Comparison of ENCODE assay signal across 22 mouse cellular contexts in genomic region chr8:94705581-94706245, GRCm38 (mm10). TPM values are rescaled to one million over a fixed set of nuclear protein-coding genes. Genes with fewer than 3 reads are reported as not detected.
A peak's percentile ranks its signal among the peaks of the same experiment; 100 is the strongest.
DNase-seq lines count a peak whose midpoint lies in the region; ATAC-seq and TF ChIP-seq lines count a peak whose summit lies in the region.
"Had no signal": no experiment of that assay in that cellular context is flagged by ENCODE, and none has a peak within 500 bp of the region (broad histone marks: within the 10 kb centered on the region; RNA-seq: fewer than 3 reads in every experiment).

No protein-coding gene starts in this region.

- TF ChIP-seq POLR2A in CH12.LX (IDR thresholded peaks at IDR 0.05; ENCODE audit: low read depth, low read length): peak; percentile 66

- TF ChIP-seq EP300 in liver, postnatal 0 days (IDR thresholded peaks at IDR 0.05; ENCODE audit: low read depth): no peak
- TF ChIP-seq EP300 in CH12.LX (IDR thresholded peaks at IDR 0.05; ENCODE audit: low read length): peak; percentile 51

- peak overlapping the region; percentile 45 for H3K9ac ChIP-seq in liver, embryonic 12.5 days
- H3K9ac ChIP-seq in liver, postnatal 0 days (replicated peaks): no peak overlapping the region
- peak overlapping the region; percentile 86 for H3K9ac ChIP-seq in CH12.LX (ENCODE audit: insufficient read depth, low read depth)
- H3K9ac ChIP-seq: forebrain, embryonic 13.5 days; forebrain, postnatal 0 days; heart, embryonic 12.5 days; hindbrain, embryonic 15.5 days had no signal

- H3K36me3 ChIP-seq in liver, embryonic 12.5 days: no peaks in the 10 kb centered on the region
- H3K36me3 ChIP-seq in liver, postnatal 0 days (replicated peaks; ENCODE audit: insufficient read depth, low read length): no peaks in the 10 kb centered on the region
- H3K36me3 ChIP-seq in CH12.LX (replicated peaks in 1 of 2; ENCODE audit: control insufficient read depth in 1 of 2, insufficient read depth in 1 of 2, low read length in 1 of 2): no peaks in the 10 kb centered on the region
- H3K36me3 ChIP-seq: embryonic facial prominence, embryonic 10.5 days; G1E; heart, embryonic 12.5 days; hindbrain, embryonic 15.5 days had no signal

- H3K27me3 ChIP-seq in liver, embryonic 12.5 days (replicated peaks): peaks cover 12% of the 10 kb centered on the region; the same call in 1 of the 2 replicates
- no peaks in the 10 kb centered on the region for H3K27me3 ChIP-seq in liver, postnatal 0 days (ENCODE audit: insufficient read depth, low read length)
- H3K27me3 ChIP-seq in CH12.LX (replicated peaks): no peaks in the 10 kb centered on the region
- H3K27me3 ChIP-seq: forebrain, embryonic 13.5 days; heart, embryonic 12.5 days; hindbrain, embryonic 15.5 days had no signal

- peaks cover 38% of the 10 kb centered on the region for H3K4me1 ChIP-seq in liver, embryonic 12.5 days
- 0 out of 2 replicates have a peak, but pooled peaks cover 9% of the 10 kb centered on the region for H3K4me1 ChIP-seq in liver, postnatal 0 days (ENCODE audit: insufficient read depth)
- peaks cover 32 to 44% of the 10 kb centered on the region in 2 experiments for H3K4me1 ChIP-seq in CH12.LX (ENCODE audit: control insufficient read depth in 1 of 2, insufficient read depth in 2 of 2)
- H3K4me1 ChIP-seq in brown adipose tissue, adult 24 weeks (ENCODE audit: control insufficient read depth, insufficient read depth, insufficient read length, low read length): peaks cover 12% of the 10 kb centered on the region
- H3K4me1 ChIP-seq: forebrain, embryonic 13.5 days; hindbrain, embryonic 15.5 days had no signal

- intact Hi-C loops in gastrocnemius, adult 2 months (cut with DNase I): loop anchor here (2.0 to 10.0 kb wide), 2 partner anchors 105 to 199 kb away; partner anchors contain the start of genes Fam192a and Rspry1

- no peaks in the 10 kb centered on the region for H3K9me3 ChIP-seq in liver, embryonic 12.5 days (replicated peaks)
- no peaks in the 10 kb centered on the region for H3K9me3 ChIP-seq in liver, postnatal 0 days (ENCODE audit: low read length)
- no peaks in the 10 kb centered on the region for H3K9me3 ChIP-seq in CH12.LX (replicated peaks; ENCODE audit: low read length)
- H3K9me3 ChIP-seq: embryonic facial prominence, embryonic 10.5 days; forebrain, embryonic 13.5 days; G1E; heart, embryonic 12.5 days; hindbrain, embryonic 15.5 days had no signal

- TF ChIP-seq CTCF in gastrocnemius, adult 2 months (IDR thresholded peaks at IDR 0.05): no peak
- no peak for TF ChIP-seq CTCF in liver, postnatal 0 days (IDR thresholded peaks at IDR 0.05; ENCODE audit: low read depth)
- no peak for TF ChIP-seq CTCF in CH12.LX (conservative IDR thresholded peaks at IDR 0.05 in 1 of 2, IDR thresholded peaks at IDR 0.05 in 1 of 2; ENCODE audit: low read depth in 2 of 2, low read length in 2 of 2)

- in situ Hi-C loops in CH12.LX (cut with MboI; ENCODE audit: low pct_ligation_motif_present, low pct_unique_long_range_greater_than_20kb, low sequenced_read_pairs): loop anchor here (5.0 to 10.0 kb wide), 3 partner anchors 37 to 199 kb away; no protein-coding TSS in a partner anchor

- dilution Hi-C loops in CH12.LX (cut with MboI; ENCODE audit: extremely low pct_ligation_motif_present, extremely low pct_unique_long_range_greater_than_20kb, low sequenced_read_pairs): no loop called here

- TF ChIP-seq RAD21 in CH12.LX (IDR thresholded peaks at IDR 0.05; ENCODE audit: low read depth, low read length): no peak; the same call in none of the 2 replicates

- DNase-seq in gastrocnemius, adult 2 months: no peak
- no peak for DNase-seq in gastrocnemius, adult 8-10 months (ENCODE audit: low spot score in 2 of 2)
- DNase-seq in liver, postnatal 0 days: no peak
- DNase-seq in CH12.LX (ENCODE audit: extremely low read depth): peak; percentile 39
- DNase-seq: adrenal gland, postnatal 14 days; cerebellum, adult 2 months; forebrain, postnatal 0 days; gastrocnemius, postnatal 36 days; heart, adult 18-20 months; heart, postnatal 36 days had no signal

- WGBS in liver, embryonic 12.5 days (ENCODE audit: insufficient replicate concordance): 63% methylated on average over 10 of the region's 10 CpGs
- 68% methylated on average over 10 of the region's 10 CpGs for WGBS in liver, postnatal 0 days (ENCODE audit: insufficient replicate concordance)

- peak overlapping the region; percentile 43 for H3K27ac ChIP-seq in gastrocnemius, adult 2 months
- no peak overlapping the region for H3K27ac ChIP-seq in liver, embryonic 12.5 days
- H3K27ac ChIP-seq in liver, postnatal 0 days (ENCODE audit: low read depth): no peak overlapping the region
- peak overlapping the region; percentile 94 for H3K27ac ChIP-seq in CH12.LX (ENCODE audit: insufficient read depth, low read depth)
- H3K27ac ChIP-seq in brown adipose tissue, adult 24 weeks (replicated peaks; ENCODE audit: low read depth, low read length): peak overlapping the region; percentile 80
- H3K27ac ChIP-seq: embryonic facial prominence, embryonic 10.5 days; forebrain, embryonic 13.5 days had no signal

- no peaks in the 10 kb centered on the region for H3K79me2 ChIP-seq in CH12.LX (replicated peaks; ENCODE audit: control insufficient read depth, extremely low read depth, insufficient read depth, poor library complexity, severe bottlenecking)

- H3K4me2 ChIP-seq in liver, embryonic 12.5 days: no peak overlapping the region
- no peak overlapping the region for H3K4me2 ChIP-seq in liver, postnatal 0 days (ENCODE audit: low read depth, low read length)
- H3K4me2 ChIP-seq in CH12.LX (ENCODE audit: insufficient read depth, low read depth, poor library complexity, severe bottlenecking): peak overlapping the region; percentile 48
- H3K4me2 ChIP-seq: forebrain, embryonic 13.5 days; heart, embryonic 12.5 days had no signal

- H3K4me3 ChIP-seq in gastrocnemius, adult 2 months: no peak overlapping the region
- H3K4me3 ChIP-seq in liver, embryonic 12.5 days: no peak overlapping the region
- no peak overlapping the region for H3K4me3 ChIP-seq in liver, postnatal 0 days (ENCODE audit: low read depth, low read length)
- H3K4me3 ChIP-seq in CH12.LX (replicated peaks in 1 of 3; ENCODE audit: low read depth in 2 of 3, low read length in 2 of 3, poor library complexity in 1 of 3): peak overlapping the region; percentile 40 to 71 (median 61)
- H3K4me3 ChIP-seq in brown adipose tissue, adult 24 weeks (ENCODE audit: insufficient read depth, low read depth, low read length): peak overlapping the region; percentile 4; the same call in 1 of the 2 replicates
- H3K4me3 ChIP-seq: embryonic facial prominence, embryonic 10.5 days; forebrain, embryonic 13.5 days; heart, embryonic 12.5 days had no signal

- no peak for ATAC-seq in liver, embryonic 12.5 days
- no peak for ATAC-seq in liver, postnatal 0 days
- ATAC-seq in megakaryocyte-erythroid progenitor cell, adult 5-6 weeks (replicated peaks; ENCODE audit: low FRiP score, low TSS enrichment, poor library complexity, severe bottlenecking): no peak
- ATAC-seq: forebrain, embryonic 13.5 days; forebrain, postnatal 0 days; intestine, embryonic 16.5 days had no signal

TF ChIP-seq in CH12.LX, 34 proteins besides CTCF, POLR2A, EP300 and RAD21 (continues in another document):
- TF ChIP-seq GABPA (IDR thresholded peaks at IDR 0.05; ENCODE audit: insufficient replicate concordance, low read depth, low read length) (no peak), MEF2A (IDR thresholded peaks at IDR 0.05; ENCODE audit: borderline replicate concordance, low read depth, low read length) (peak; percentile 70), JUND (conservative IDR thresholded peaks at IDR 0.05; ENCODE audit: low read depth, low read length) (no peak), ZNF384 (IDR thresholded peaks at IDR 0.05; ENCODE audit: low read depth, low read length) (no peak), UBTF (IDR thresholded peaks at IDR 0.05; ENCODE audit: low read depth, low read length) (peak; percentile 76; the same call in 1 of the 2 replicates)

RNA-seq across cellular contexts. Expression of gene Pllp, which starts 9.6 kb away (rescaled TPM):
- total RNA-seq in gastrocnemius, adult 2 months (2021): 1 to 10 TPM in 1 of 2 experiments, under 1 TPM in 1; 0.86 to 1.0 TPM
- total RNA-seq in gastrocnemius, adult 8-10 months (2022): 1 to 10 TPM in 2 of 4 experiments, under 1 TPM in 1, not detected in 1; 0.92 to 2.5 (median 1.8) TPM
- polyA plus RNA-seq in liver, embryonic 12.5 days (2016; fragmentation: Nextera tagmentation; extraction: Ambion mirVana): 1.4 TPM in 2 replicates
- polyA plus RNA-seq in liver, postnatal 0 days (2015; fragmentation: Nextera tagmentation; extraction: Ambion mirVana): 2.5 and 3.1 TPM in 2 replicates
- total RNA-seq in CH12.LX (2012; rRNA removed) (25.9 and 29.5 TPM in 2 replicates), CH12.LX (2014; rRNA removed) (5.1 and 5.3 TPM in 2 replicates)
- polyA plus RNA-seq in CH12.LX (2012; ENCODE audit: insufficient read length, low read depth): 3.7 and 6.1 TPM in 2 replicates
- 1.6 and 1.9 TPM in 2 replicates for polyA plus RNA-seq in brown adipose tissue, adult 24 weeks (2012; ENCODE audit: insufficient read depth, insufficient read length, missing spikeins)
- not detected in 2 replicates for total RNA-seq in megakaryocyte-erythroid progenitor cell, adult 5-6 weeks (2014; fragmentation: Nextera tagmentation)
- total RNA-seq in megakaryocyte-erythroid progenitor cell, adult 5-6 weeks (2017): not detected in 2 replicates
- polyA plus RNA-seq: G1E; heart, embryonic 12.5 days had no signal

RNA-seq across cellular contexts. Expression of gene Arl2bp, which starts 39.3 kb away (rescaled TPM):
- 10 to 100 TPM; 42.0 to 51.2 TPM for total RNA-seq in gastrocnemius, adult 2 months (2021)
- total RNA-seq in gastrocnemius, adult 8-10 months (2022): 10 to 100 TPM; 43.4 to 55.1 (median 45.7) TPM
- polyA plus RNA-seq in liver, embryonic 12.5 days (2016; fragmentation: Nextera tagmentation; extraction: Ambion mirVana): 42.3 and 44.9 TPM in 2 replicates
- polyA plus RNA-seq in liver, postnatal 0 days (2015; fragmentation: Nextera tagmentation; extraction: Ambion mirVana): 20.8 and 21.3 TPM in 2 replicates
- 24.8 and 29.4 TPM in 2 replicates for total RNA-seq in CH12.LX (2012; rRNA removed)
- total RNA-seq in CH12.LX (2014; rRNA removed): 71.2 and 85.1 TPM in 2 replicates
- 107 and 114 TPM in 2 replicates for polyA plus RNA-seq in CH12.LX (2012; ENCODE audit: insufficient read length, low read depth)
- 36.3 and 47.8 TPM in 2 replicates for polyA plus RNA-seq in brown adipose tissue, adult 24 weeks (2012; ENCODE audit: insufficient read depth, insufficient read length, missing spikeins)
- 51.1 and 64.0 TPM in 2 replicates for total RNA-seq in megakaryocyte-erythroid progenitor cell, adult 5-6 weeks (2014; fragmentation: Nextera tagmentation)
- total RNA-seq in megakaryocyte-erythroid progenitor cell, adult 5-6 weeks (2017): 124 and 152 TPM in 2 replicates

RNA-seq across cellular contexts. Expression of gene Ccl22, which starts 39.7 kb away (rescaled TPM):
- total RNA-seq in gastrocnemius, adult 2 months (2021): not detected
- not detected for total RNA-seq in gastrocnemius, adult 8-10 months (2022)
- 0.07 and 0.23 TPM in 2 replicates for polyA plus RNA-seq in liver, embryonic 12.5 days (2016; fragmentation: Nextera tagmentation; extraction: Ambion mirVana)
- polyA plus RNA-seq in liver, postnatal 0 days (2015; fragmentation: Nextera tagmentation; extraction: Ambion mirVana): 0.07 and 0.28 TPM in 2 replicates
- total RNA-seq in CH12.LX (2012; rRNA removed) (1,648 and 3,114 TPM in 2 replicates), CH12.LX (2014; rRNA removed) (1,111 and 1,396 TPM in 2 replicates)
- 4,019 and 4,546 TPM in 2 replicates for polyA plus RNA-seq in CH12.LX (2012; ENCODE audit: insufficient read length, low read depth)
- polyA plus RNA-seq in brown adipose tissue, adult 24 weeks (2012; ENCODE audit: insufficient read depth, insufficient read length, missing spikeins): not detected in 2 replicates
- total RNA-seq in megakaryocyte-erythroid progenitor cell, adult 5-6 weeks (2014; fragmentation: Nextera tagmentation): not detected in 2 replicates
- total RNA-seq in megakaryocyte-erythroid progenitor cell, adult 5-6 weeks (2017): not detected in 2 replicates
- total RNA-seq: forebrain, postnatal 0 days; gastrocnemius, adult 18-20 months; gastrocnemius, postnatal 36 days; heart, postnatal 36 days had no signal
- polyA plus RNA-seq: embryonic facial prominence, embryonic 10.5 days; embryonic facial prominence, embryonic 14.5 days; forebrain, embryonic 13.5 days; heart, embryonic 12.5 days; hindbrain, embryonic 11.5 days; hindbrain, embryonic 15.5 days had no signal

Comparison
In these comparisons a context has a peak if more than half of its experiments do, and no peak if none do; other contexts are left out.
1. H3K27ac ChIP-seq: peak in gastrocnemius, adult 2 months (single experiment), CH12.LX (single experiment) and brown adipose tissue, adult 24 weeks (single experiment); none in liver, embryonic 12.5 days (single experiment) and liver, postnatal 0 days (single experiment).
2. H3K4me3 ChIP-seq: peak in CH12.LX (3 of 3) and brown adipose tissue, adult 24 weeks (single experiment); none in gastrocnemius, adult 2 months (single experiment), liver, embryonic 12.5 days (single experiment) and liver, postnatal 0 days (single experiment).
3. RNA of gene Ccl22, which starts 39.7 kb away (total RNA-seq): 1,111 to 3,114 TPM in CH12.LX; not detected in gastrocnemius, adult 2 months, not detected in gastrocnemius, adult 8-10 months and not detected in megakaryocyte-erythroid progenitor cell, adult 5-6 weeks; every median in the first group is over 100 times any median in the second.